Mouse (Mus musculus) gastrocnemius, postnatal 4 days (tissue): Measurements from ENCODE around the gene Cenpo. TPM values are rescaled to one million over a fixed set of nuclear protein-coding genes. Genes with fewer than 3 reads are reported as not detected.

ENCODE experiments used
- DNase-seq, 2 experiments: peaks; one replicate each; pipeline ENCODE4 v3.0.0; 2021 to 2022; ENCODE audit warnings: low spot score in 2 of 2, mixed read lengths in 2 of 2
- total RNA-seq, 2 experiments: library from RNA; stranded (reverse); gene quantifications; 2 replicates each; pipeline ENCODE4 v1.2.3; 2021

Cenpo gene
- total RNA-seq, 2 experiments from 2014 or later = 8.0 to 8.2 TPM

GRCm38 (mm10) chr12:4201454-4202200 lies 32.5 kb downstream of the Cenpo start:
- peak in 1 of 2 experiments; percentile 60 for DNase-seq

DNA sequence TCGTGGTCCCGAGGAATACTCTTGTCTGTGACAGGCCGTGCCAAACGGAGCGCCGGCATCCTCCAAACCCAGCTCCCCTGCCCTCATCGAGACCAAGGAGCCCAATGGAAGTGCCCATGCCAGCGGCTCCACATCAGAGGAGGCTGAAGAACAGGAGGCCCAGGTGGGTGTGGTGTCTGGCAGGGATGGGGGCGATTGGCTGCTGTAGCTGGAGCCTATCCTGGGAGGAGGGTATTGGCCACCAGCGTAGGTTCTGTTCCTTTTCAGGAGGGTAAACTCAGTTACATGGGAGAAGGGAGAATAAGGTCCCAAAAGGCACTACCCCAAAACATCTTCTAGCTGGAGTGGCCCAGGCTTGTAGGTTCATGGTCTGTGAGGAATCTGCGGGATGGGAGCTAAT lies 34.8 kb downstream of the Cenpo start:
- no peak for DNase-seq

- no peak for DNase-seq
Observed at GRCm38 (mm10) chr12:4198702-4199101, 35.4 kb downstream of the Cenpo start.

DNA sequence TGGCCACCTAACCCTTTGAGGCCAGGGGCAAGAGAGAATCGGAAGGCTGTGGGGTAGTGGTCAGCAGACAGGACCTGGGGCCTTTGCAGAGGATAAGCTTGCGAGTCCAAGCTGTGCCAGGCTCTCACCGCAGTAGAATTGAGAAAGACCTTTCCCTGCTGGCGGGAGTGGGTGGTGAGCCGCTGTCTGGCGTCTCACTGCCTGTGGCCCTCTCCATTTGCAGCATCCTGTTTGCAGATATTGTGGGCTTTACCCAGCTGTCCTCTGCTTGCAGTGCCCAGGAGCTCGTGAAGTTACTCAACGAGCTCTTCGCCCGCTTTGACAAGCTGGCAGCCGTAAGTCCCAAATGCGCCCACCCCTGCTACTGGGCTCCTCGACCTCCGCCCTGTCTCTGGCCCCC lies 39.5 kb downstream of the Cenpo start:
- DNase-seq = no peak

DNA sequence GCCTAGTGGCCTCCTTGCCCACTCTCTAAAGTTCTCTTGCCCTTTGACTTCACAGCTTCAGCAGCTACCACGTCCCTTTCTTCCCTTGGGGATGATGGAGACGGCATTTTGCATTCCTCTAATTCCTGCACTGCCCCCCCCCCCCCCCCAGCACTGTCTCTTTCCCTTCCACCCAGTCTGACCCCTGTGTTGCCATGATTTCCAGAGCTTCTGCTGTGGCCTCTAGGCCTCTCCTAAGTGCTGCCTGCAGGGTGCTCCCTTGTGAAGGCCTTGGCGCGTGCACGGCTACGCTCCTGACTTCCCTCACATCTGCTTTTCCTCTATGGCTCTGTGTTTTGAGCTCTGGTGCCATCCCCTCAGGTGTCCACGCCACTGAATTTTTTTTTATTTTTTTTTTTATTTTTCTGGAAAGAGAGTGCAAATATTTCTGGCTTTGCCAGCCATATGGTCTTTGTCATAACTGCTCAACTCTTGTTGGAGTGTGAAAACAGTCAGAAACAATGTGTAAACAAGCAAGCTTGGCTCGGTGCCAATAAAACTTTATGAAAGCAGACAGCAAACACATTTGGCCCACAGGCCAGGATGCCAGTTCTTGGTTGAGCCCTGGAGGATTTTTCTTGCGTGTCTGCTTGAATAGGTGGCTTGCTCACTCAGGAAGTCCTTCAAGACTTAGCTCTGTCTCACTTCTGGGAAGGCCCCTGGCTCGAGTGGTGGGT lies 40.9 kb downstream of the Cenpo start:
- DNase-seq = no peak

GRCm38 (mm10) chr12:4192514-4192913 lies 41.6 kb downstream of the Cenpo start:
- DNase-seq = no peak

DNA sequence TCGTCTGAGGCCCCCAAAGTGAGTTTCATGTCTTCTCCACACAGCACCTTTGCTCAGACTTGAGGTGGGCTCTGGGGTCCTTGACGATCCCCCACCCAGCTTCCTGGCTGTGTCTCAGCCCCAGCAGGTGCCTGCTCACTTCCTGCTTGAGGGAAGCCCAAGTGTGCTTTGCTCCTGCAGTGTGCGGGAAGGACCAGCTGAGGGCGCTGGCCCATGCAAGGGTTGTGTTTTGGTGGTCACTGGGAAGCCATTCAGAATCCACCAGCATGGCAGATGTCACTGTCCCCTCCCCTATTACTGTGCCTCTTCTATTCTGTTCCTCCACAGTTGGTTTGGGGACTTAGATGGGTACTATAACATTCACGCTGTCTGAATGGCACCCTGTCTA lies 45.0 kb downstream of the Cenpo start:
- no peak for DNase-seq

- DNase-seq = peak; percentile 41 to 66
Observed at GRCm38 (mm10) chr12:4188171-4189059, 45.7 kb downstream of the Cenpo start.

- no peak for DNase-seq
Observed at GRCm38 (mm10) chr12:4184648-4185047, 49.4 kb downstream of the Cenpo start.

DNA sequence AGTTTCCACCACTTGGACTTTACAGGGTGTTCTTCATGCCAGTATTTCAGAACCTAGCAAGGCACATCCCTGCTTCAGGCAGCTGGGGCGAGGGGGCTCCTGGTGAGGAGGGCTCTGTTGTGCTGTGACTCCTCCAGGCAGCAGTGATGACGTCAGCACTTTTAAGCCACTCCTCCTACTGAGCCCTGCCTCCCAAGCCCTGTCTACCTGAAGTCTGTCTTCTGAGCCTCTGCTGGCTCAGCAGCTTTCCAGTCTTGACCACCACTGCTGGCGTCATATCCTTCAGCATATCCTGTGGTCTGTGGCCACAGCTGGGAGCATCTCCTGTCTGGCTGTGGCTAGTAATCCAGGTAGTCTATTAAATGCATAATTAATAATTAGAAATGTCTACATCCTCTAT lies 53.6 kb downstream of the Cenpo start:
- no peak for DNase-seq

DNA sequence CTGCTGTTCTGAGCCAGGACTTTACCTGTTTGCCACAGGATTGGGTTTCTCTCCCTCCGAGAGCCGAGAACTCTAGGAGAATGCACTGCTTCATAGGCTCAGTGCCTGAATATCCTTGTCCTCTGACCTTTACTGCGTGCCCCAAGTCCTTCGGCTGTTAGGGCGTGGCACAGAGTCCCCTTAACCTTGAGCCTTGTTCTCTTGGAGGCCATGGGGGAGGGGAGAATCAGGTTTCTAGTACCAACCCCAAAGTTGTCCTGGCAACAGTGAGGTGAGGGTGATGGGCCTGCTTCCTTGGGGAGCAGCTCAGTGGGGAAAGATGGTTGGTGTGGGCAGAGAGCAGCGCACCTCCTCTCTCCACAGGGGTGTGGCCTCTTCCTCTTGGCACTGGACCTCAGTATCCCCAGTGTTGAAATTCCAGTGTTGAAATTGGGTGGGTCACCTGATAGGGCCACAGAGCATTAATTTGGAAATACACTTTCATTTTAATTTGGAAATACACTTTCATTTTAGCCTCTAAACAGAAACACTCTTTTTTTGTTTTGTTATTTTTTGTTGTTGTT lies 54.3 kb downstream of the Cenpo start:
- DNase-seq = no peak

- DNase-seq = no peak
Observed at GRCm38 (mm10) chr12:4178839-4179238, 55.3 kb downstream of the Cenpo start.

GRCm38 (mm10) chr12:4173108-4173790 lies 60.8 kb downstream of the Cenpo start:
- no peak for DNase-seq

- DNase-seq = no peak
Observed at GRCm38 (mm10) chr12:4169622-4170021, 64.5 kb downstream of the Cenpo start.

- no peak for DNase-seq
Observed at GRCm38 (mm10) chr12:4169058-4169457, 65.0 kb downstream of the Cenpo start.

- no peak for DNase-seq
Observed at GRCm38 (mm10) chr12:4166970-4167369, 67.1 kb downstream of the Cenpo start.

DNA sequence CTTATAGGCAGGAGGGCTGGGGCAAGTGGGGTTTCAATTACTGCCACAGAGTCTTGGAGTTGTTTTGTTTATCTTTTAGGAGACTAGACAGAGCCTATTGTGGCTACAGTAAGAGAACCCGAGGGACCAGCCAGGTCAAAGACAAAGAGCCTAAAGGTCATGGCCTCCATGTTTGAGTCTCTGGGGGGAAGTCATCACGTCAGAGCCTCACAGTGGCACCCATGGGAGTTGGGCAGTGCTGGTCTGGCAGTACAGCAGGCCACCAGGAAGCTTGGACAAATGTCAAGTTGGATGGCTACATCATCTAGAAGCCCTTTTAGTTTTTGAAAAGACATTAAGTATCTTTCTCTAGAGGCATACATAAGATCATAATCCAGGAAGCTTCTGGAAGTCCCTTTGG lies 71.2 kb downstream of the Cenpo start:
- no peak for DNase-seq

GRCm38 (mm10) chr12:4160322-4160721 lies 73.8 kb downstream of the Cenpo start:
- DNase-seq = no peak

DNA sequence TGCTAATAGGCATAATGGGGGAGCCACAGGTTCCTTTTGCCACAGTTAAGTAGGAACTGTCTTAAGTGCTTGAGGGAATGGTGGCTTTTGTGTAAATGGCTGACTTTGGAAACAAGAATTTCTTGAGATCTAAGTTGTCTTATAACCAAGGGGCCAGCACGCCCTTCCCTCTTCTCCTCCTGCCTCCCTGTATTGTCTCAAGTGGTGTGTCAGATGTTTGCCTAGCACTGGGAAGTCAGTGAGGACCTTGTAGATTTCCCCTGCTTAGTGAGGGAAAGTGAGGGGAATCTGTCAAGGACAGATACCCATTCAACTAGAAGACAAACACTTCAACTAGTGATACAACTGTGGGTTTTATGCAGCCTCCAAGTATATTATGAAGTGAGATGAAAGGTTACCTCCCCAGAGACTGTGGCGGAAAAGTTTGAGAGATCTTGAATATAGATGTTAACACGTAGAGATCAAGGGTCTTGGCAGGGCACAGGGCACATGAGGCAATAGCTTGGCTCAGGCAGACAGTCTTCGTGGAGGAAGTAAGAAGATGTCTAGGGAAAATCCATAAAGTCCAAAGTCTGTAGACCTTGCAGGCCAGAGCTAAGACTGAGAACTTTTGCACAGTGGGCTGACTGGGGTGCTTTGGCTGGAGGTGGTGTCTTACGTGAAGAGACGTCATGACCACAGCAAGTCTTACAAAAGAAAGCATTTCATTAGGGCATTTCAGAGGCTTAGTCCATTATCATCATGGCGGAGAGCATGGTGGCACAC lies 75.0 kb downstream of the Cenpo start:
- no peak for DNase-seq

DNA sequence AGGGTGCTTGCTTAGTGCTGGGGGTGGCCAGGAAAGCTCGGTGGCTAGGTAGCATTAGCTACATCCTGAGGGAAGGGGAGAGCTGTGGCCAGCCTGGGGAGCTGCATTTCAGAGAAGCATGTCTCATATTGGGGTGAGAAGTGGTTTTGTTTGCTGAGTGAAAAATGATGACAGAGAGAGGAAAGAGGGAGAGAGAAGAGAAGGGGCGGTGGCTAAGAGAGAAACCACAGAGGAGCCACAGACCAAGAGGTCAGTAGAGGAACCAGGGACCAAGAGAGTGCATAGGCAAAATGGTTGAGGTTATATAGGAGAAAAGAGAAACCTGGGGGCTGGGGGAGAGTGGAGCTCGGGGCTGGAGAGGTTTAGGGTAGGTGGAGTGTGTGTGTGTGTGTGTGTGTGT lies 75.9 kb downstream of the Cenpo start:
- no peak for DNase-seq
